Mouse (Mus musculus) embryonic fibroblast, embryonic 13.5 days (primary cell): Measurements from ENCODE around the gene Calcr.

Source experiments
- CTCF ChIP-seq: IDR thresholded peaks from 2 replicates; pipeline ENCODE4 v1.5.1; 2011; ENCODE audit warnings: mild to moderate bottlenecking, control low read depth, low read length, moderate library complexity, borderline replicate concordance; ENCODE audit not compliant: insufficient read depth
- POLR2A ChIP-seq: IDR thresholded peaks from 2 replicates; pipeline ENCODE4 v1.6.1; 2011; ENCODE audit warnings: low read depth, mild to moderate bottlenecking, control low read depth, low read length, moderate library complexity

DNA sequence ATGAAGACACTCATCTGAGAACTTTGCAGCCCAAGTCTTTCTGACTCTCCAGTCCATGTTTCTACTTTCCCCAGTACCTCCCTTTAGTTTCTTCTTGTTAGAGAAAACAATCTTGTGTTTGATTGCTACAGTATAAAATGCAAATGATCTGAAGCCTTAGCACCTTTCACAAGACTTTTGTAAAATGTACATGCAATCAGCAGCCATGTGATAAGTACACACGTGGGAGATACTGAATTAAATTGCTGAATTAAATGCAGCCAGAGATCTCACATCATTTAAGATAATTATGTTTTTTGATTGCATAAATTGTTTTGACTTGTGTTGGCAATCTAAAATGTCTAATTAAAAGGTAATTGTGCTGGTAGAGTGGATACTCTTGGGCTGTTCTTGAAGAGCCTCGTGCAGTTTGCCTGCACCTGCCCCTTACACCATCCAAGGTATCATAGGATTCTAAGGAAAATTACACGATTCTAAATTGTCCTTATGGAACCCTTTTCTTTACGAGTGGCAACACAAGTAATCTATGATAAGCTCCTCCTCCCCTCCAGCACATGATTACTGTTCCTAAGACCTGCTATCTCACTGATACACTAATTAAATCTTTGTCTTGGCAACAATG is 34.2 kb downstream of the Calcr start:
- TF ChIP-seq POLR2A (no peak), CTCF (no peak)
